Mouse (Mus musculus) E14TG2a.4 (cell line): ENCODE data around the gene Klf7.

Experiments
- H3K27me3 ChIP-seq: 2 replicates; pipeline ENCODE4 v1.6.1; 2014; ENCODE audit warnings: low read length, control low read depth; ENCODE audit not compliant: insufficient read depth
- H3K36me3 ChIP-seq: 2 replicates; pipeline ENCODE4 v1.6.1; 2014; ENCODE audit warnings: low read length, control low read depth; ENCODE audit not compliant: insufficient read depth
- H3K4me1 ChIP-seq: replicated peaks from 2 replicates; pipeline ENCODE4 v1.6.1; 2014; ENCODE audit warnings: low read depth, low read length, control low read depth
- H3K4me3 ChIP-seq: replicated peaks from 2 replicates; pipeline ENCODE4 v1.5.1; 2014; ENCODE audit warnings: mild to moderate bottlenecking, low read length
- H3K9me3 ChIP-seq: 2 replicates; pipeline ENCODE4 v1.6.1; 2014; ENCODE audit warnings: low read length, control low read depth
- CTCF ChIP-seq: conservative IDR thresholded peaks from 2 replicates; pipeline ENCODE4 v1.5.1; 2014; ENCODE audit warnings: low read length
- NANOG ChIP-seq: IDR thresholded peaks from 2 replicates; pipeline ENCODE4 v1.6.1; 2014; ENCODE audit warnings: borderline replicate concordance, low read length, mixed read lengths
- POU5F1 ChIP-seq: IDR thresholded peaks from 2 replicates; pipeline ENCODE4 v1.6.1; 2014; ENCODE audit warnings: low read length, borderline replicate concordance

Gene Klf7

GRCm38 (mm10) chr1:64107526-64107925 lies 14.6 kb downstream of the Klf7 start:
- Histone ChIP-seq H3K4me3 (no peak overlapping the region), H3K36me3 (no peaks in the 10 kb centered on the region), H3K4me1 (peaks cover 15% of the 10 kb centered on the region), H3K9me3 (peaks cover 2% of the 10 kb centered on the region; the same call in 1 of the 2 replicates), H3K27me3 (no peaks in the 10 kb centered on the region)
- TF ChIP-seq NANOG: no peak
- no peak for TF ChIP-seq CTCF
- no peak for TF ChIP-seq POU5F1

DNA sequence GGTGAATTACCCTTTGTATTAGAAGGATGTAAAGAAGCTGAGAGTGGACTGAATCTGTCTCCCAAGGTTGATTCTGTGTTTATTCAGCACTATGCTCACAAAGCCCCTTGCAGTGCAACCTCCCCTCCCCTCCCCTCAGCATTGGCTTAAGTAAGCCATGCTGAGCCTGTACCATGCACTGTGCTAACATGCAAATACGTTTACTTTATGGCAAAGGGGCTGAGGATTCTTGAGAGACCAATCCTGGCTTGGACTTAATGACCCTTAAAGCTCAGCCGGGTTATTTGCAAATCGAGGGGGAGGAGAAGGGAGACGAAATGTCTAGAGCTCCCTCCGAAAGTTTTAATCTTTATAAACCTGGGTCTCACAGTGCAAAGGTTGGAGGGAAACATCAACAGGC lies 16.0 kb downstream of the Klf7 start:
- H3K9me3 ChIP-seq: peaks cover 4% of the 10 kb centered on the region; the same call in 1 of the 2 replicates
- TF ChIP-seq CTCF (no peak), POU5F1 (no peak), NANOG (no peak)

GRCm38 (mm10) chr1:64105181-64105646 lies 16.9 kb downstream of the Klf7 start:
- peaks cover 4% of the 10 kb centered on the region; the same call in 1 of the 2 replicates for H3K9me3 ChIP-seq
- H3K4me1 ChIP-seq: peaks cover 15% of the 10 kb centered on the region
- no peak overlapping the region for H3K4me3 ChIP-seq
- TF ChIP-seq CTCF: no peak
- no peak for TF ChIP-seq POU5F1
- no peak for TF ChIP-seq NANOG
- no peaks in the 10 kb centered on the region for H3K27me3 ChIP-seq
- no peaks in the 10 kb centered on the region for H3K36me3 ChIP-seq

More for the DNA sequence above, 16.0 kb downstream of the Klf7 start:
- no peaks in the 10 kb centered on the region for H3K27me3 ChIP-seq
- H3K36me3 ChIP-seq: no peaks in the 10 kb centered on the region
- H3K4me3 ChIP-seq: no peak overlapping the region
- H3K4me1 ChIP-seq: peaks cover 15% of the 10 kb centered on the region

DNA sequence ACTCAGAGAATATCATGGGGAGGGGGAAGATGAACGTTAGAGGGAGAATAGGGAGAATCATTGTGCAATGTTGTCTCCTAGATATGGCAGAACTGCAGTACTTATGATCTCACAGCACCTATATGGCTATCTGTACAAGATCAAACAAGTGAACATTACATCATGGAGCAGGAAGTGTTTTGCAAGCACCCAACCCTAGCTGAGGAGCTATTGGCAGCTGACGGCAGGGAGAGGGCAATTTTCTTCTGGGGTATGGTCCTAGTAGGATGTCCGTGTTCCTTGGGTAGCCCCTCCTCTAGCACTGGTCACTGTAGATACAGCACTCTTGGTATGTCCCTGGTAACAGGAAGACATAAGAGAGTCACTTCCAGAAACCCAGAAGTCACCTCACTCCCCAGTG lies 17.4 kb downstream of the Klf7 start:
- H3K4me1 ChIP-seq: peaks cover 15% of the 10 kb centered on the region
- no peaks in the 10 kb centered on the region for H3K27me3 ChIP-seq
- TF ChIP-seq POU5F1: no peak
- TF ChIP-seq CTCF: no peak
- no peak for TF ChIP-seq NANOG

DNA sequence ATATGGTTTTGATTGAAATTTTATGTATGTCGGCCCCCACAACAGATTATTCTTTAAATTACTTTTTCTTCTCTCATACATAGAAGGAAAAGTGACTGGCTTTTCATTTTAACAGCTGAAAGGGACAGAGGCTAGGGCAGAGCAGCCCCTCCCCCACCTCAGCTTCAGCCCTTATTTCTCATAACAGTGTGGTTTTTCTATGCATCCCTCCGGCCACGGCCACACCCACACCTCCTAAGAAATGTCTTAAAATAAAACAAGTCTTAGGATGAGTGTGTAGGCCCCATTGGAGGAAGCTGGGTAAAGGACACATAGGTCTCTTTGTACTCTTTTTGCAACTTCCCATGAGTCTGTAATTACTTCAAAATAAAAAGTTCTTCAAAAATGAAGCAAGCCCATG lies 20.8 kb downstream of the Klf7 start:
- Histone ChIP-seq H3K9me3 (peaks cover 4% of the 10 kb centered on the region; the same call in 1 of the 2 replicates), H3K4me1 (peaks cover 10% of the 10 kb centered on the region), H3K27me3 (no peaks in the 10 kb centered on the region), H3K4me3 (no peak overlapping the region), H3K36me3 (no peaks in the 10 kb centered on the region)
- TF ChIP-seq POU5F1 (no peak), NANOG (no peak), CTCF (no peak)

More for the DNA sequence above, 17.4 kb downstream of the Klf7 start:
- Histone ChIP-seq H3K36me3 (no peaks in the 10 kb centered on the region), H3K9me3 (peaks cover 4% of the 10 kb centered on the region; the same call in 1 of the 2 replicates), H3K4me3 (no peak overlapping the region)

- Histone ChIP-seq H3K9me3 (peaks cover 4% of the 10 kb centered on the region; the same call in 1 of the 2 replicates), H3K36me3 (no peaks in the 10 kb centered on the region), H3K27me3 (no peaks in the 10 kb centered on the region), H3K4me1 (0 out of 2 replicates have a peak, but pooled peaks cover 3% of the 10 kb centered on the region), H3K4me3 (no peak overlapping the region)
- no peak for TF ChIP-seq POU5F1
- no peak for TF ChIP-seq NANOG
- TF ChIP-seq CTCF: no peak
Observed at GRCm38 (mm10) chr1:64098800-64099199, 23.3 kb downstream of the Klf7 start.

- H3K27me3 ChIP-seq: no peaks in the 10 kb centered on the region
- no peaks in the 10 kb centered on the region for H3K36me3 ChIP-seq
- H3K4me3 ChIP-seq: no peak overlapping the region
- TF ChIP-seq NANOG (no peak), CTCF (no peak), POU5F1 (no peak)
- H3K4me1 ChIP-seq: 0 out of 2 replicates have a peak, but pooled peaks cover 3% of the 10 kb centered on the region
- H3K9me3 ChIP-seq: peaks cover 4% of the 10 kb centered on the region; the same call in 1 of the 2 replicates
Observed at GRCm38 (mm10) chr1:64097640-64098287, 24.3 kb downstream of the Klf7 start.

- Histone ChIP-seq H3K4me1 (peaks cover 13% of the 10 kb centered on the region; the same call in 1 of the 2 replicates), H3K9me3 (no peaks in the 10 kb centered on the region), H3K4me3 (no peak overlapping the region), H3K27me3 (no peaks in the 10 kb centered on the region), H3K36me3 (no peaks in the 10 kb centered on the region)
- TF ChIP-seq NANOG (no peak), CTCF (no peak), POU5F1 (no peak)
Observed at GRCm38 (mm10) chr1:64093018-64093417, 29.1 kb downstream of the Klf7 start.

DNA sequence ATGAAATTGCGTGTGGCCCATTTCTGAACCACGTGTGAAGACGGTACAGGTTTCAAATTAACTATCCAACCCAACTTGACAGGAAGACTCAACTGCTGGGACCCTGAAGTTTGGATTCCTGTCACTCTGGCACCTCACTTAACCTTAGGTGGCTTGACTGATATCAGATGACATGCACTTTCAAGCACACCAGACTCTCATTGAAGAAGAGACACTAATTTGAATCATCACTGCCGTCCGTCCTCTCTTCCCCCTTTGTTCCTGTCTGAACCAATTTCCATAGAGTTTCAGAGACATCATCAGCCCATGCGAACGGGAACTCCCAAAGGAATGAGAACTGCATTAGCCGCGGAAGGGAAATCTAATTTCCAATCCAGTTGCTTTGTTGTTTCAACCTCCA lies 30.5 kb downstream of the Klf7 start:
- Histone ChIP-seq H3K36me3 (no peaks in the 10 kb centered on the region), H3K4me3 (no peak overlapping the region)

DNA sequence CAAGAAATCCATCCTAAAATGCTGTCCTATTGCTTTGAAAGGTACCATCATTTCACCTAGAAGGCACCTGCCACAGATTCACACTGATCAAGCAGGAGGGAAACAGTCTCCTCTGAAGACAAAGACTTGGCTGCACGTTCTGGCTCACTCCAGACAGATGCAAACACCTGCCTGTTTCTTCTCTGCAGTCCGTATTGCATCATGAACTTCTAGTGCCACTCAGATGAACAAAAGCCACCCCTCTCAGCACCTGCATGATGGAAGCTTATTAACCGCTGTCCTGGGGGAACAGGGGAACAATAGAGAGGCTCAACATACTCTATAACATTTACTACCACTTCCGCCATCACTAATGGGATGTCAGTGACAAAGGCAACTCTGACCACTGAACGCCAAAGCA lies 31.5 kb downstream of the Klf7 start:
- H3K9me3 ChIP-seq: no peaks in the 10 kb centered on the region
- no peak for TF ChIP-seq CTCF
- no peak for TF ChIP-seq POU5F1
- no peak for TF ChIP-seq NANOG
- peaks cover 13% of the 10 kb centered on the region for H3K4me1 ChIP-seq
- H3K36me3 ChIP-seq: no peaks in the 10 kb centered on the region
- H3K4me3 ChIP-seq: no peak overlapping the region
- no peaks in the 10 kb centered on the region for H3K27me3 ChIP-seq

More for the DNA sequence above, 30.5 kb downstream of the Klf7 start:
- TF ChIP-seq POU5F1: no peak
- TF ChIP-seq NANOG: no peak
- no peak for TF ChIP-seq CTCF
- Histone ChIP-seq H3K4me1 (peaks cover 15% of the 10 kb centered on the region), H3K27me3 (no peaks in the 10 kb centered on the region), H3K9me3 (no peaks in the 10 kb centered on the region)
